Mouse (Mus musculus) R1 (cell line): ENCODE measurements around the gene Gm21983.
A peak's percentile ranks its signal among the peaks of the same experiment; 100 is the strongest.

Experiments used
- DNase-seq: peaks from one replicate; pipeline ENCODE4 v3.0.0-alpha.2; 2018; ENCODE audit warnings: low read depth, low spot score

Gm21983 gene

DNA sequence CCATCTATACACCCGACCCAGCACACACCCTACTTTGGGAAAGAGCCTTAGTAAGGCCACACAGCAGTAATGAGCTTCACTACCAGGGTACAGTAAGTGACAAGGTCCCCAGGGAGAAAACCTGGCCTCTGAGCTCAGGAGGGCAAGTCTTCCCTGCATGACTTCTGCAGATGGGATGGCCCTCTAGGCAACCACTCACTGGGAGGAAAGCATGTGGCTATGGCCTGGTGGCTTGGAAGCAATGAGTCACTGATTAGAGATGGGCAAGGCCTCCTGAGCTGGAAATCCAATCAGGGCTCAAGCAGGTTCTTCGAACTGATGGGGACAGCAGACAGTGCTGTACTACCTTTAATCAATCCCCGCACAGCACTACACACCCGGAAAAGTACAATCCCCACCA is 19.1 kb downstream of the Gm21983 start:
- no peak for DNase-seq

DNA sequence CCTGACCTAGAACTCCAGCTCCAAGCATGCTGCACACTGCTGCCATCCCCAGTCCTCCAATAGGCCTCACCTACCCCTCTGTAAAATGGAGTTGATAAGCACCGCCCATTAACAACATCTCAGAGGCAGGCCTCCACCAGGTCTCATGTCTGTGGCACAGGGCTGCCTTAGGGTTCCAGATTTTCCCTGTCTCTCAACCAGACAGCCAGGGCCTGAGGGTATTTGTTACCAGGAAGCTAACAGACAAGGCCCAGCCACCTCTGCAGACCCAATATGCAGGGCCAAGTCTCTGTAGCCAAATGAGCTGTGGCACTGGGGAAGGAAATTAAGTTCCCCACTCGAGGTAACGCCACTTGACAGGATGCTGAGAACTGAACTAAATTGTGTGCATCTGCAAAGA is 20.0 kb downstream of the Gm21983 start:
- DNase-seq, result no peak

DNA sequence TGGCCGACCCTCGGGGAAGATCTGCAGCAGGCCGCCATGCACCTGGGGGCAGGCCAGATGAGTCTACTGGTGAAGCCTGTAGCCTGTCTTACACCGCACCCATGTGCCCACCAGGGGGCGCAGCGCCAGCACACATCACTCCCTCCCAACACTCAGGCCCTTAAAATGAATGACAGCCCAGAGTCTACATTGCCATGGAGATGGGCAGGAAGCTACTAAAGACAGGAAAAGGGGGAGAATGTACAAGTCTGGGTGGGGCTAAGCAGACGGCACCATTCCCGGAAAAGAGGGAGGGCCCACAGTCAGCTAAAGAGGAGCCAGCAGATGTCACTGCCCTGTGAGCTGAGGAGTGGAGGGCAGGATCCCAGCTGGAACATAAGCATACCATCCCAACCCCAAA is 21.0 kb downstream of the Gm21983 start:
- peak; percentile 99 for DNase-seq

DNA sequence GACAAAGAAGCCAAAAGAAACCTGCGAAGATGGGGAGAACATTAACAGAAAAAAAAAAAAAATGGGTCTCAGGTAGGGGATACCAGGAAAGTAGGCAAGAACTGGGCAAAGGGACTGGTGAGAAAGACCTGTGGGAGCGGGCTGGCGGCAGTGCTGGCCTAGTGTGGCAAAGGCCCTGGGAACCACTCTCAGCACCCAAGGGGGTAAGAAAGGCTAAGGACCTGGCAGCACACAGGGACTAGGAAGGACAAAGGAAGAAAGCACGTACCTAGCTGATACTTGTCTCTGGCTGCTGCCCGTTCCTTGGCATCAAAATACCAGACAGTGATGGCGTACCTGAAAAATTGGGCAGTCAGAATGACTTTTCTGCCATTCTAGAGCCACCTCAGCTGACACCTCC is 21.6 kb downstream of the Gm21983 start:
- no peak for DNase-seq

DNA sequence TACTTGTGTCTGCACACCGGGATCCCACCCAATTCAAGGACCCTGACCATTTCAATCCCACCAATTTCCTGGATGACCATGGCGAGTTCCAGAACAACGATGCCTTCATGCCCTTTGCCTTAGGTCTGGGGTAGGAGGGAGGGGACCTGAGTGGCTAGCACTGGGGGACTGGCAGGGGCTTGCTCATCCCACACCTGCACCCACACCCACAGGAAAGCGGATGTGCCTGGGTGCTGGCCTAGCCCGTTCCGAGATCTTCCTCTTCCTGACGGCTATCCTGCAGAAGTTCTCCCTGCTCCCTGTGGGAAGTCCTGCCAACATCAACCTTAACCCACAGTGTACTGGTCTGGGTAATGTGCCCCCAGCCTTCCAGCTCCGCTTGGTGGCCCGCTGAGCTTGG is 22.7 kb downstream of the Gm21983 start:
- DNase-seq, result no peak

DNA sequence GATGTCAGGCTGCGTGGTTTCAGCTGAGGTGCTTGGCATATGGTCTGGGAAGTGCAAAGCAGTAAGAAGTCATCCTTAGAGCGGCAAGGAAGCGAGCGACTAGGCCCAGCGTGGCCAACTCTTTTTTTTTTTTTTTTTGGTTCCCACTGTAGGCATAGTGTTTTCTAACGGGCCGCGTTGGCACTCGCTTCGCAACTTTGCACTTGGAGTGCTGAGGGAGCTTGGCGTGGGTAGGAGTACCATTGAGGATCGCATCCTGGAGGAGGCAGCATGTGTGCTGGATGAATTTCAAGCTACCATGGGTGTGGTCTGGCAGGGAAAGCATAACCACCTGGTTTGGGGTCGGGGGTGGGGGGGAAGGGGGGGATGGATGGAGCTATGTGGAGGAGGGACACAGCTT is 24.9 kb downstream of the Gm21983 start:
- no peak for DNase-seq

DNA sequence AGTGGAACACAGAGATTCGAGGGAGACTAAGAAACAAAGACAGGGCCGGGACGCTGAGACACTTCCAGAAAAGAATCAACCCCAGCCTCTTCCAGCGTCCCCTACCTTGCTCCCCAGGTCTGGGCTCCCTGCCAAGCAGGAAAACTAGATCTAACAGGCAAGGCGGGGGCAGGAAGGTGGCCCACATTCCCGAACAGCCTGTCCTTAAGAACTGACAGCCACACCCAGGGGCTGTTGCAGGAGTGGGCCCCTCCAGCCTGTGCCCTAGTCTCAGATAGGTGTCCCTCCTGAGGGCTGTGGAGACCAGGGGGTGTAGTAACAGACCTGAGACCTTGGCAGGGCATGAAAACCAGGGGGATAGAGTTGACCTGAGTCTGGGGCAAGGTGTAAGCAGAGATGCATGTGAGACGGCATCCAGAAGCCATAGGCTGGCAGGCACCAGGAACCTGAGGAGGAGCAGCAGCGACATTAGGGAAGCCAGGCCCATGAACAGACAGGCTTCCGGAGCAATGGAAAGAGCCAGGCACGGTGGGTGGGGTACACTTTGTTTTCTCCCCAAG is 27.6 kb downstream of the Gm21983 start, which contains the start of gene Cyp2t4:
TSS of gene Cyp2t4 (plus strand) at position 510 of the 560 bp plus-strand sequence.
- no peak for DNase-seq

DNA sequence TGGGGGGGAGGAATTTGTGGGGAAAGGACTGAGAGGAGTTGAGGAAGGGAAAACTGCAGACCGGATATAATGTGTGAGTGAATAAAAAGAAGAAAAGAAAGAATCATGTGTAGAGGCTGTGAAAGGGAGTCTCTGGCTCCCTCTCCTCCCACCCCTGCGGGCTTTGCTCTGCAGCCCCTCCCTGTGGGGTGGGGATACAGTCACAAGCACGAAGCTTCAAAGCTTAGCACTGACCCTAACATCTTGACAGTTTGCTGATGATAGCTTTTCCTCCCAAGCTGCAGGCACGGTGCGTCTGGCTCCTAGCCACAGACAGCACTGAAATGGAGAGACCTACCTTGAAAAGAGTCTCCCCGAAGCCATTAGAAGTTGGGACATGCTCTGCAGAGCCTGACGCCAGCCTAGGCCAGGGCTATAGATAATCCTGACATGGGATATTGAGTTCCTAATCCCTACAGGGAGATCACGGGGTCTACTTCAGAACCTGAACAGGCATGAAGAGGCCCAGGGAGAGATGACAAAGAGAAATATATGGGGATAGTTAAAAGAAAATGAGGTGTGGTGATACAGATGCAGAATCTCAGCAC is 44.4 kb downstream of the Gm21983 start:
- DNase-seq, result no peak

DNA sequence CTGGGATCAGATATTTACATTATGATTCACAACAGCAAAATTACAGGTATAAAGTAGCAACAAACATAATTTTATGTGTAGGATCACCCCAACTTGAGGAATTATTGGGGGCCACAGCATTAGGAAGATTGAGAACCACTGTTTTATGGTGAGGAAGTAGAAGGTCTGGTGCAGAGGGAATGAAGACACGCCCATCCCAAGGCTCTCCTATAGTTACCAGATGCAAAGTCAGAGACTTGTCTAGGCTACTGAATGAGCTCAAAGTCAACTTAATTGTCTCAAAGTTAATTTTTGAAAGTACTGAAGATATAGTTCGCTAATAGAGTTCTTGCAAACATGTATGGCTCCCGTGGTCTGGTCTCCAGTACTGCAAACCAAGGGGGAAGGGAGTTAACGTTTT is 47.1 kb downstream of the Gm21983 start:
- no peak for DNase-seq

DNA sequence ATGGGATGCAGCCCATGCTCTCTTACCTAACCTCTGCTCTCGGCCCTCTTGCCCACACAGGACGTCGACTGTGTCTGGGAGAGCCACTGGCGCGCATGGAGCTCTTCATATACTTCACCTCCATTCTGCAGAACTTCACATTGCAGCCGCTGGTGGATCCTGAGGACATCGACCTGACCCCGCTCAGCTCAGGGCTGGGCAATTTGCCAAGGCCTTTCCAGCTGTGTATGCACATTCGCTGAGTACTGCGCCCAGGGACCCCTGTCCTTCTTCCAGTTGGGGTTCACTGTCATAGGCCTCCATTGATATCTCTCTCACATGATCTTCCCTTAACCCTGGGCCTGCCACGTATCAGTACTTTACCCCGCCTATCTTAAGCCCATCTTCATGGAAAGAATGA is 47.7 kb downstream of the Gm21983 start:
- DNase-seq, result no peak

DNA sequence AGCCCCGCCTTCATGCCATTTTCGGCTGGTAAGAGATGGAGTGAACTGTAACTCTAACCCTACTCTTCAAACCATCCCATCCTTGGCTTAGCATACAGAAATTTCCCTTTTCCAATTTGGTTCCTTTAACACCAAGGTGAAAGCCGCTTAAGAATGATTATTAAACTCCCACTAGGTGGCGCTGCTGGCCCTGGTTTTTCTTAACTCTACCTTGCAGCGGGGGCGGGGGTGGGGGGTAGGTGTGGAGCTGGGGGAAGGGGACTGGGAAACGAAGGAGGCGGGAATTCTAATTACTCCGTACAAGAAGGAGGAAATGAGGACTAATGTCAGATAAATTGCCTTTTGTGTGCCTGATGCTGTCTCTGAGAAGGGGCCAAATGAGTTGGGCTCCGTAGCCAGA is 48.3 kb downstream of the Gm21983 start:
- peak; percentile 85 for DNase-seq

DNA sequence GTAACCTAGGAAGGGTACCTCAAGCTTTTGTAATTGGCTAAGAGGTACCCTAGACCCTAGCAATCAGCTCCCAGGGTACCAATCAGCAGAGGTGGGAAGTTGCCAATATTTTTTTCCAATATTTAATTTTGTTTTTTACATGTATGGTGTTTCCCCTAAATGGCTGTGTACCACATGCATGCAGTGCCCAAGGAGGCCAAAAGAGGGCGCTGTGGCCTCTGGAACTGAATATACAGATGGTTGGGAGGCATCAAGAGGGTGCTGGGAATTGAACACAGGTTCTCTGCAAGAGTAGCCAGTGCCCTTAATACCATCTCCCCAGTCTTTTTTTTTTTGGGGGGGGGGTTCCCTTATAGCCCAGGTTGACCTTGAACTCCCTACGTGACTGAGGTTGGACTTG is 49.5 kb downstream of the Gm21983 start:
- no peak for DNase-seq

DNA sequence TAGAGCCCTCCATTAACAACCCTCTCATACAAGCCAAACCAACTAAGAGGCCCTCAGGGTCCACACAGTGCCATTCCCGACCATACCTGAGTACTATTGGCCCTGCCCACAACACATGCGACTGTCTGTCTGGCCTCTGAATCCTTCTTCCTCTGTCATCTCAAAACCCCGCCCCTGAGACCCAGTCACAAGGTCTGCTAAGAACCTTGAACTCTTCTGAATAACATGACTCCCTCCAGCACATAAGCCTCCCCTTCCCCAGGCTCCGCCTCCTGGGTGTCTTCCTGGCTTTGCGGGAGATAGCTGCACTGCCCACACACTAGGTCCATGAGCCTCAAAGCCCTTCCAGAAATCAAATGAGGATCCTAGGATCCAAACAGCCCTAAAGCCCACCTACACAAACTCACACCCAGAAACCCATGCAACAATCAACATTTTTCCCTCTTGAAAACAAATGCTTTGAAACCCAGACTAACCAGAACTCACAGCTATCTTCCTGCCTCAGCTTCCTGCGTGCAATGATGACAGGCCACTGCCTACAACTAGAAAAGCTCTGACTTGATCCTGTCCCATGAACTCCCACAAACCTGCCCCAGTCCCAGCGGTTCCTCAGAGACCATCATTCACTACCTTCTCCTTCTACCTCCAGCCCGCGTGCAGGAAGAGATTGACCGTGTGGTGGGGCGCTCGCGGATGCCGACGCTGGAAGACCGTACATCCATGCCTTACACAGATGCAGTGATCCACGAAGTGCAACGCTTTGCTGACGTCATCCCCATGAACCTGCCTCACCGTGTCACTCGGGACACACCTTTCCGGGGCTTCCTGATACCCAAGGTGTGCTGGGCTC is 50.1 kb downstream of the Gm21983 start:
- DNase-seq, result peak; percentile 73

DNA sequence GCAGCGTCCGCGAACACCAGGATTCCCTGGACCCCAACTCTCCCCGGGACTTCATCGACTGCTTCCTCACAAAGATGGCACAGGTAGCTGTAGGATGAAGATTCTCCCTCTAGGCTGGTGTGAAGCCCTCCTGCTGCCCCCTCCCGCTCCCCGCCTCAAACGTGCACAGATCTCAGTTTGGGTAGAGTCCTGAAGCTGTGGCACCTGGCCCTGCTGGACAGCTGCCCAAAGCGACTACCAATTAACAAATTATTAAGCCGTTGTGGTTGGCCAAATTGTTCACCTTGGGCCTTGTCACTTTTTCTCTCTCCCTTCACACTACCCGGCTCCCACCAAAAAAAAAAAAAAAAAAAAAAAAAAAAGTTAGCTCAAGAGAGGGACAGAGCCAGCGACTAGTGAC is 51.1 kb downstream of the Gm21983 start:
- DNase-seq, result no peak

DNA sequence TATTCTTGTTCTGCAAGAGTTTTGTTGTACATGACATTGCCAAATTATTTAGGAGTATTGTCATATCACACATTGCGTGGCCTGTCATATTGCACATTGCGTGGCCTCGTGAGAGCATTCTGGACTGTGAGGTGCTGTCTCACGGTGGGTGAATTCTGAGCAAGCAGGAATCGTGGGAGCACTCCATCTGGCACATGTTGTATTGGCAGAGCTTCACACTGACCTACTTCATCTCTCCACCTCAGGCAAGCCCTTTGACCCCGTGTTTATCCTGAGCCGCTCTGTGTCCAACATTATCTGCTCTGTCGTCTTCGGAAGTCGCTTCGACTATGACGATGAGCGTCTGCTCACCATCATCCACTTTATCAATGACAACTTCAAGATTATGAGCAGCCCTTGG is 51.9 kb downstream of the Gm21983 start:
- no peak for DNase-seq

DNA sequence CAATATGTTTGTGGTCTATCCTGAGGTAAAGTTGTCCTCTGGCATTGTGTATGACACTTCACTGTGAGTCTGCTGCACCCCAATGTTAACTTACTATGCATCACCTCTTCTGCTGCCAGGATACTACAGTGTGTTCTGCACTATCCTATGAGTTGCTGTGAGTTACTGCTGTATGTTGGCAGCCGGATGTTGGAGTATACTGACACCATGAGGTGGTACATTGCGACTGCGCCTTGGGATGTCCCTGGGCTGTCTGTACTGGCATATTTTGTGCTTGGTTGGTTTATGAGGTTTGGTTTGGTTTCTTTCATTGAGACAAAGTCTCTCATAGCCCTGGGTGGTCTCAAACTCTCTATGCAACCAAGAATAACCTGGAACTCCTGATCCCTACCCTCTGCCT is 52.7 kb downstream of the Gm21983 start:
- peak; percentile 53 for DNase-seq

DNA sequence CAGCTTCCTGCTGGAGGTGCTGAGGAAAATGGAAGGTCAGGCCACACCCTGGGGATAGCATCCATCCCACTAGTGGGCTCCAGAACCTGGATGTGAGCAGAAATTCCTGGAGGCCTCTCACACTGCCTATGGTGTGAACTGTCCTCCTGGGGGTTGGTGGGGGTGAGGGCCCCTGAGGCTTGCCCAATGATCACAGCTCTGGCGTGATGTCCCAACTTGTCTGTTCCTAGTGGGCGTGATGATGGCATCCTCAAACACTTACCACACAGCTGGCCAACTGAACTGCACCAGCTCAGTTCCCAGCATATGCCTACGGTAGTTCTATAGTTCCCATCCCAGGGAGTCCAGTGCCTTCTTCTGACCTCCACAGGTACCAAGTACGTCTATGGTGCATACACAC is 55.9 kb downstream of the Gm21983 start:
- no peak for DNase-seq

DNA sequence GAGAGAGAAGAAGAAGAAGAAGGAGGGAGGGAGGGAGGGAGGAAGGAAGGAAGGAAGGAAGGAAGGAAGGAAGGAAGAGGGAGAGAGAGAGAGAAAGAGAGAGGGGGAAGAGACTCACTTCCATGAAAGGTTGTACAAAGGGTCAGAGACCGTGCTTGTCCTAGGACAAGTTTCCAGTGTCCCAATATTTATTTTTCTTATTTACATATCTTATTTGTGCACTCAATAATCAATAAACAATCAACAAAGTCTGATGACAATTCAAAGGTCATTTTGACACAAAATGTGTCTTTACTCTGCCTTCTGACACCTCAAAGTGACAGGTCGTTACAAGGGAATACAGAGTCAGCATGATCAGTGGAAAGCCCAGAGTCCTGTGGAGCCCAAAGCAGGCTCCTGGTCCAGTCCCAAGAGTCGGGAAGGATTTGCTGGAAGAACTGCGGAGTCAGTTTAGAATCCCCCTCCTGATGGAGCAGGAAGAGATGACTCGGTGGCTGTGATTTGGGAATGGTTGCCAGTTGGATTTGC is 56.5 kb downstream of the Gm21983 start:
- DNase-seq, result no peak

DNA sequence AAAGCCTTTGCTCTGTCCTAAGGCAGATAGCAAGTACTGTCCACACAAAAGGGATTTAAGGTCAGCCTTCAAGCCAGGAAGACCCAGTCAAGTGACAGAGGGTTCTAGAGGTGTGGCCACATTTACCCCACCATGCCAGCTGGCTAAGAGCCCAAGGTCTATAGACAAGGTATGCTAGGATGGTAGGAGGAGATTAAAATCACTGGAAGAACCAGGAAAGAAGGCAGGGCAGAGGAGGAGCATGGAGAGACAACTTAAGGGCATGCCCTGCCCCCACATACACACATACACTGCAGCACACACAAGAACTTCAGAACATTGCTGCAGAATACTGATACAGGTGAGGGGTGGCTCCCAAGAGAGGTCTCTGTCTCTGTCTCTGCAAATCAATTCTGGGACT is 61.2 kb downstream of the Gm21983 start, which contains the start of gene Cyp2f2:
TSS of gene Cyp2f2 (plus strand) at position 234 of the 400 bp plus-strand sequence.
- no peak for DNase-seq
